Mouse (Mus musculus) hindbrain, embryonic 11.5 days (tissue): ENCODE measurements at regions not wholly inside any gene's neighbourhood (a gene's known extent, or its start where the extent isn't known, plus 50 kb on each side); places are given as distances from the start of the nearest gene placed in this dataset.

ENCODE experiments used
- ATAC-seq: fragments of 200-750 bp; cut with Nextera tagmentation; 2 replicates; pipeline ENCODE4 v1.8.0; 2017; ENCODE audit warnings: mild to moderate bottlenecking, moderate TSS enrichment, moderate library complexity; ENCODE audit not compliant: low FRiP score
- DNase-seq: peaks from one replicate; pipeline ENCODE4 v3.0.0-alpha.2; 2015; ENCODE audit warnings: low spot score
- H3K27ac ChIP-seq: fragments of 300-500 bp; sonication (generic); 2 replicates; pipeline ENCODE4 v1.5.1; 2014; ENCODE audit warnings: mild to moderate bottlenecking, low read depth, low read length
- H3K27me3 ChIP-seq: fragments of 300-500 bp; sonication (generic); 2 replicates; pipeline ENCODE4 v1.6.1; 2014; ENCODE audit warnings: mild to moderate bottlenecking, low read length, moderate library complexity, mixed read lengths; ENCODE audit not compliant: control insufficient read depth, insufficient read depth
- H3K36me3 ChIP-seq: fragments of 300-500 bp; sonication (generic); 2 replicates; pipeline ENCODE4 v1.6.1; 2014; ENCODE audit warnings: mild to moderate bottlenecking, low read length, moderate library complexity, mixed read lengths; ENCODE audit not compliant: control insufficient read depth, insufficient read depth
- H3K4me1 ChIP-seq: fragments of 300-500 bp; sonication (generic); replicated peaks from 2 replicates; pipeline ENCODE4 v1.6.1; 2014; ENCODE audit warnings: low read length, mixed read lengths; ENCODE audit not compliant: control insufficient read depth, insufficient read depth
- H3K4me2 ChIP-seq: fragments of 300-500 bp; sonication (generic); replicated peaks from 2 replicates; pipeline ENCODE4 v1.6.1; 2014; ENCODE audit warnings: mild to moderate bottlenecking, low read depth, low read length
- H3K4me3 ChIP-seq: fragments of 300-500 bp; sonication (generic); 2 replicates; pipeline ENCODE4 v1.5.1; 2014; ENCODE audit warnings: low read depth, low read length
- H3K9ac ChIP-seq: fragments of 300-500 bp; sonication (generic); 2 replicates; pipeline ENCODE4 v1.6.1; 2014; ENCODE audit warnings: low read depth, low read length
- H3K9me3 ChIP-seq: fragments of 300-500 bp; sonication (generic); 2 replicates; pipeline ENCODE4 v1.6.1; 2016; ENCODE audit warnings: low read length; ENCODE audit not compliant: control insufficient read depth
- WGBS: fragments of 180-500 bp; shearing (Covaris S2); extraction: QIAGEN DNeasy Blood & Tissue Kit; methylation state at CpG from one replicate; pipeline ENCODE4 v1.1.7; 2014; 5-methylcytosine and 5-hydroxymethylcytosine counted together

GRCm38 (mm10) chr2:168831740-168832139 is 64.0 kb upstream of the Sall4 start:
- Histone ChIP-seq H3K27me3 (no peaks in the 10 kb centered on the region), H3K9me3 (no peaks in the 10 kb centered on the region), H3K9ac (no peak overlapping the region), H3K4me1 (no peaks in the 10 kb centered on the region), H3K27ac (no peak overlapping the region), H3K4me3 (no peak overlapping the region), H3K36me3 (no peaks in the 10 kb centered on the region), H3K4me2 (no peak overlapping the region)
- ATAC-seq, result no peak
- 54% methylated on average over 14 of the region's 14 CpGs for WGBS
- no peak for DNase-seq

DNA sequence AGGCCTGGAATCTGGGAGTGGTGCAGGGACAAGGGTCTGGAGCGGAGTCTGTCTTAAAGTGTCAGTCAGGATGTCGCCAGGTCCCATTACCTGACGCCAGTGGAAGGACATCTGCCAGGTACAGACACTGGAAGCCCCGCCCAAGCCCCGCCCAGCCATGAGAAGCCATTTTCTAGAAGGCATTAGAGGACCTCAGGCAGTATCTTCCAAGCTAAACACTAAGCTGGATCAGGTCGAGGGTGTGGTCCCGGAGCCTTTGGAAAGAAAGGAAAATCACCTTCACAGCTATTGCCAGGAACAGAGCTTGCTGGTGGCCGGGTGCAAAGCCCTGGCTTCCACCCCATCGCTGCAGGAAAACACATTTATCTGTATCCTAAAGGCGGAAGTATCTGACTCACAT is 52.9 kb upstream of the Sall4 start:
- H3K4me3 ChIP-seq, result no peak overlapping the region
- H3K4me2 ChIP-seq, result no peak overlapping the region
- no peaks in the 10 kb centered on the region for H3K27me3 ChIP-seq
- no peaks in the 10 kb centered on the region for H3K36me3 ChIP-seq
- no peak overlapping the region for H3K27ac ChIP-seq
- WGBS, result 72% methylated on average over 10 of the region's 10 CpGs
- H3K4me1 ChIP-seq, result no peaks in the 10 kb centered on the region
- no peak overlapping the region for H3K9ac ChIP-seq
- no peak for DNase-seq
- no peak for ATAC-seq
- no peaks in the 10 kb centered on the region for H3K9me3 ChIP-seq
